Mouse (Mus musculus) thymus, adult 2 months (tissue): Measurements from ENCODE around the gene Atp13a3. TPM values are rescaled to one million over a fixed set of nuclear protein-coding genes. Genes with fewer than 3 reads are reported as not detected.
"Not testable (repeated sequence)": the region's sequence is repeated elsewhere in the genome, so short reads cannot be mapped to it uniquely, and the experiment has no call there.

Experiments
- DNase-seq: peaks from one replicate; pipeline ENCODE4 v3.0.0; 2021
- H3K27ac ChIP-seq: fragments of 200-500 bp; 2 replicates; pipeline ENCODE4 v1.5.1; 2012; ENCODE audit warnings: low read length, control low read depth; ENCODE audit not compliant: control insufficient read depth, insufficient read depth
- H3K27me3 ChIP-seq: fragments of 200-500 bp; 2 replicates; pipeline ENCODE4 v1.6.1; 2012; ENCODE audit warnings: mild to moderate bottlenecking, low read length, moderate library complexity, mixed read lengths; ENCODE audit not compliant: control insufficient read depth, insufficient read depth
- H3K36me3 ChIP-seq: fragments of 200-500 bp; 2 replicates; pipeline ENCODE4 v1.6.1; 2012; ENCODE audit warnings: mild to moderate bottlenecking, low read length, moderate library complexity; ENCODE audit not compliant: control insufficient read depth, insufficient read depth
- H3K4me1 ChIP-seq: fragments of 200-500 bp; replicated peaks from 2 replicates; pipeline ENCODE4 v1.6.1; 2012; ENCODE audit warnings: low read length; ENCODE audit not compliant: control insufficient read depth, insufficient read depth
- H3K4me3 ChIP-seq: fragments of 200-500 bp; 2 replicates; pipeline ENCODE4 v1.5.1; 2012; ENCODE audit warnings: mild to moderate bottlenecking, low read length, control low read depth, moderate library complexity; ENCODE audit not compliant: control insufficient read depth, insufficient read depth
- CTCF ChIP-seq: fragments of 200-500 bp; IDR thresholded peaks from 2 replicates; pipeline ENCODE4 v1.5.1; 2012; ENCODE audit warnings: mild to moderate bottlenecking, control low read depth, low read length, moderate library complexity, borderline replicate concordance; ENCODE audit not compliant: control insufficient read depth, poor library complexity, insufficient read depth; ENCODE audit errors: extremely low read depth
- POLR2A ChIP-seq: fragments of 200-500 bp; IDR thresholded peaks from 2 replicates; pipeline ENCODE4 v1.6.1; 2012; ENCODE audit warnings: mild to moderate bottlenecking, low read length, control low read depth, moderate library complexity; ENCODE audit not compliant: control insufficient read depth, poor library complexity, insufficient read depth; ENCODE audit errors: extremely low read depth
- WGBS: fragments of 180-500 bp; shearing (Covaris S2); methylation state at CpG from one replicate; pipeline ENCODE4 v1.1.7; 2018; 5-methylcytosine and 5-hydroxymethylcytosine counted together
- polyA plus RNA-seq: library from polyadenylated mRNA; depleted of rRNA; stranded (reverse); fragments of >200 nt; gene quantifications from 2 replicates; pipeline ENCODE4 v1.2.3, GENCODE M21; 2012; rRNA removed

Gene Atp13a3
- polyA plus RNA-seq: 68.1 and 102 TPM in 2 replicates

DNA sequence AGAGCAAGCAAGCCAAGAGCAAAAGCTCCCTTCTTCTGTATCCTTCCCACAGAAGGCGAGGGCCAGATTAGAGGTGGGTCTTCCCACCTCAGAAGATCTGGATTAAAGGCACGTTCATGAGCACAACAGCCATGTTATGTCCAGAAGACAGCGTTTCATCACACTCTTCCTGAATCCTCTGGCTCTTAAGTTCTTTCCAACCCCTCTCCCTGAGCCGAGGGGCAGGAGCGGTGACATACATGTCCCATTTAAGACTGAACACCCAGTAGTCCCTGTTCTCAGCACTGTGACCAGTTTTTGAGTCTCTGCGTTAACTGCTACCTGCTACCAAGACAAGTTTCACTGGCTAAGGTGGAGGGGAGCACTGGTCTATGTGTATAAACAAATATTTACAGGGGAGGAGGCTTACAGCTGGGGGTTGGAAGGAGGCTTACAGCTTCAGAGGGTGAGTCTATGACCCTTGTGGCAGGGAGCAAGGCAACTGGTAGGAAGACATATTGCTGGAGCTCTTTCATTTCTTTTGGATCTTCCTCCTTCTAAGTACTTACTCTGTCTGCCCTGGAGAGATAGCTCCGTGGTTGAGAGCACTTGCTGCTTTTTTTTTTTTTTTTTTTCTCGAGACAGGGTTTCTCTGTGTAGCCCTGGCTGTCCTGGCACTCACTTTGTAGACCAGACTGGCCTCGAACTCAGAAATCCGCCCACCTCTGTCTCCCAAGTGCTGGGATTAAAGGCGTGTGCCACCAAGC, at the start of gene Atp13a3:
TSS of gene Atp13a3 (minus strand) at position 51 of the 746 bp plus-strand sequence.
- Histone ChIP-seq H3K4me3 (no peak within 1 kb of the TSS), H3K27me3 (no peaks in the 10 kb centered on the region), H3K27ac (no peak within 1 kb of the TSS), H3K4me1 (no peaks in the 10 kb centered on the region), H3K36me3 (no peaks in the 10 kb centered on the region)
- no peak for DNase-seq
- TF ChIP-seq CTCF (no peak), POLR2A (no peak)
- 81% methylated on average over 11 of the region's 11 CpGs for WGBS

DNA sequence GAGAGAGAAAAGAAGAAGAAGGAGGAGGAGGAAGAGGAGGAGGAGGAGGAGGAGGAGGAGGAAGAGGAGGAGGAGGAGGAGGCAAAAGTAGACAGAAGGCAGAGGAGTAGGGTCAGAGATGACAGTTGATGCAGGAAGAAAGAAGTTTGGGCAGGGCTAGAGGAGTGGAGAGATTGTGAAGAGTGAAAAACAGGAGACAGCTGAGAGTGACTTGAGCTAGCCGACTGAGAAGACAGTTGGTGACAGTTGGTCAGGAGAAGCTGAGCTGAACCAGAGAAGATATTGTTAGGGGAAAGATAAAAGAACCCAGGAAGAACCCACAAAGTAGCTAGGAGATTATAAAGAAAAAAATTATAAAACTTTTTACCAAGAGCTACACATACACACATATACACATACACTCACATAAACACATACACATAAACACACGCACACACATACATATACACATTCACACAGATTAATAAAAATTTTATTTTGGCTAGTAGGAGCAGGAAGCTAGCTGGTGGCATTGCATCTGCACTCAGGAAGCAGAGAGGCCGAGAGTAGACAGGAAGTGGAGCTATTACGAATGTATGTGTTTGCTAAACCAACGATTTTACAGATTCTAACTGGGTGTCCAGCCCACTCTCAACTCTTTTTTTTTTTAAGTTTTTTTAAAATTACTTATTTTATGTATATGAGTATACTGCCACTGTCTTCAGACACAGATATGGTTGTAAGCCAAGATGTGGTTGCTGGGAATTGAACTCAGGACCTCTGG, 47.6 kb upstream of the Atp13a3 start:
- Histone ChIP-seq H3K4me3 (no peak overlapping the region), H3K27me3 (no peaks in the 10 kb centered on the region), H3K4me1 (peaks cover 4% of the 10 kb centered on the region), H3K36me3 (no peaks in the 10 kb centered on the region), H3K27ac (peak overlapping the region; percentile 16; the same call in 1 of the 2 replicates)
- 7% methylated on average over 5 of the region's 5 CpGs for WGBS
- peak; percentile 21 for DNase-seq
- TF ChIP-seq CTCF: no peak
- TF ChIP-seq POLR2A: no peak

DNA sequence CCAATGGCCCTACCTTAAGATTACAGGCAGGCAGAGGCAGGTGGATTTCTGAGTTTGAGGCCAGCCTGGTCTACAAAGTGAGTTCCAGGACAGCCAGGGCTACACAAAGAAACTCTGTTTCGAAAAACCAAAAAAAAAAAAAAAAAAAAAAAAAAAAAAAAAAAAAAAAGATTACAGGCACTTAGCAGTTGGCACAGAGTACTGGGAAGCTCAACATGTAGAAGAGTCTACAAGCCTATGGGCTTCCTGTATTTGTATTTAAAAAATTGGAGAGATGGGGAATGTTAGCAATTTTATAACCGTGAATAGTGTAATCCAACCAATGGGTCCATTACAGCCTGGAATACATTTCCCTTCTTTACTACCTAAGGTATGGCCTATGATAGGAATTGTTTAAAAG, 45.4 kb upstream of the Atp13a3 start:
- WGBS: 75% methylated on average over 2 of the region's 2 CpGs
- H3K27me3 ChIP-seq, DNase-seq, H3K4me1 ChIP-seq, H3K27ac ChIP-seq, H3K4me3 ChIP-seq, H3K36me3 ChIP-seq: not testable (repeated sequence)

DNA sequence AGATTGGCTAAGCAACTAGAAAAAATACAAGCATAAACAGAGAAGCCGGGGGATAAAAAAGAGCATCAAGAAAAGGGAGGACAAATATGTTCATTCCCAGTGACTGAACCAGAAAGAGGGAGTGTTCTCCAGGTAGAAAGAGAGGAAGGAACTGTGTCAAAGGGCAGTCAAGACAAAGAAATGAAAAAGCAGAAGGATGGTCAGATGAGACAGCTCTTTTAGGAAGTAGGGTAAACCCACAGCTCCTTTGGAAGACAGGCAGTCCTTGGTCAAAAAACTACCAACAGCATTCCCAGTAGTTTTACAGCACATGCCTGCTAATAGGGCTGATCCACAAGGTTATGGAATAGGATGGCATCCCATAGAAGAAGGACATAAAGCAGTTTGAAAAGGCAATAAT, 43.2 kb upstream of the Atp13a3 start:
- Histone ChIP-seq H3K36me3 (no peaks in the 10 kb centered on the region), H3K27ac (no peak overlapping the region), H3K4me1 (peaks cover 9% of the 10 kb centered on the region), H3K4me3 (no peak overlapping the region), H3K27me3 (no peaks in the 10 kb centered on the region)
- 98% methylated on average over 1 of the region's 1 CpGs for WGBS
- TF ChIP-seq POLR2A (no peak), CTCF (no peak)
- DNase-seq: no peak

DNA sequence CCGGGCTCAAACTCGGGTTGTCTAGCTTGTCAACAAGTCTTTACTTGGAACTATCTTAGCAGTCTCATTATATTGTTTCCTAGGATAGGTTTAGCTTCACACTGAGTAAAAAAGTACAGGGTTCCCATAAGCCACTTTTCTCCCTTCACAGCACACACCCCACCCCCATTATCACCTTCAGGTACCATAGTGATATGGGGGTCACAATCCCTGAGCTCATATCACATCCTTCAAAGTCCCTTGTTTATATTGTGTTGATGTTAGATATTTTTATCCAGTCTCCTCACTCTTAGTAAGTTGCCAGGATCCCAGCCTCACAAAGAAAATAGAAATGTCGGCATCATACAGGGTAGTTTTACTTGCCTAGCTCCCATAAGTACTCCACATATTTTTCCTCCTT, 42.4 kb upstream of the Atp13a3 start:
- Histone ChIP-seq H3K4me1 (peaks cover 7% of the 10 kb centered on the region), H3K27ac (no peak overlapping the region), H3K36me3 (no peaks in the 10 kb centered on the region), H3K4me3 (no peak overlapping the region), H3K27me3 (no peaks in the 10 kb centered on the region)
- TF ChIP-seq POLR2A (no peak), CTCF (no peak)
- DNase-seq: no peak
- WGBS: 96% methylated on average over 3 of the region's 3 CpGs

DNA sequence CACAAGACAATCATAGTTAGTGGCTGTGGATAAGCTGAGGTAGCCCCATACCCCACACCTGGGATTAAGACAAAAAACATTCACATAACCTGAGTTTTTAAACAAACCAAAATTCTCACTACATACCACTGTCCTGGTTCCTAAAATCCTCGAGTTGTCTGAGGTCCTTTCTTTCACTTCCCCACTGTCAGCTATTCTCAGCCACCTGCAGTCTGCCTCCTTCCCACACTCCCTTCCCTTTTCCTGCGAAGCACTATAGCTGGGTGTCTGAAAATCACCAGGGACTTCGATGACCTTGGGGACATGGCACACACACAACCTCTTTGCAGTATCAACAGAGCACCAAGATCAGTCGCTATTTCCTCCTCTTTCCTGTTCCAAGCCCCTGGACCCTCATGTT, 41.9 kb upstream of the Atp13a3 start:
- no peak overlapping the region for H3K4me3 ChIP-seq
- 46% methylated on average over 4 of the region's 4 CpGs for WGBS
- no peaks in the 10 kb centered on the region for H3K36me3 ChIP-seq
- no peak for DNase-seq
- H3K27me3 ChIP-seq: no peaks in the 10 kb centered on the region
- H3K4me1 ChIP-seq: peaks cover 5% of the 10 kb centered on the region
- TF ChIP-seq POLR2A: no peak
- no peak for TF ChIP-seq CTCF
- peak overlapping the region; percentile 38; the same call in 1 of the 2 replicates for H3K27ac ChIP-seq

DNA sequence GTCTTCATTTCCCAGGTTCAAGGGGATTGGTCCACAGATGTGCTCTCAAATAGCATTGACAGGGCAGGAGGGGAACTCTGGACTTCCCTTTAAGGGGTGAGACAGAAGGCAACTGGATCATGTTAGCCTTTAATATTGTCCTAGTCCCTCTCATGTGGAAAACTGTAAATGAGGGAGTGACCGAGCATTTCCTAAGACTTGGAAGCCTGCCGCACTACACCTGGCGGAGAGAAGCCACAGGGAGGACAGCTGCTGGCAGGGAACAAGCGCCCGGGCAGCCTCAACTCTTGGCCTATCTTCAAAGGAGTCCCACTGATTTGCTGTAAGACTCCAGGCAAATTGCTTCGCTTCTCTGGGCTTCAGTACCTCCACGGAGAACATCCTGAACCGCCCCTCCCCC, 37.6 kb upstream of the Atp13a3 start:
- no peak overlapping the region for H3K27ac ChIP-seq
- TF ChIP-seq POLR2A (no peak), CTCF (no peak)
- peaks cover 5% of the 10 kb centered on the region for H3K4me1 ChIP-seq
- WGBS: 92% methylated on average over 8 of the region's 8 CpGs
- no peak for DNase-seq
- H3K4me3 ChIP-seq: no peak overlapping the region
- no peaks in the 10 kb centered on the region for H3K36me3 ChIP-seq
- H3K27me3 ChIP-seq: no peaks in the 10 kb centered on the region
